Mouse (Mus musculus): Measurements from ENCODE around the gene Gucd1.
"Not testable (repeated sequence)": the region's sequence is repeated elsewhere in the genome, so short reads cannot be mapped to it uniquely, and the experiment has no call there.

Gucd1 gene

DNA sequence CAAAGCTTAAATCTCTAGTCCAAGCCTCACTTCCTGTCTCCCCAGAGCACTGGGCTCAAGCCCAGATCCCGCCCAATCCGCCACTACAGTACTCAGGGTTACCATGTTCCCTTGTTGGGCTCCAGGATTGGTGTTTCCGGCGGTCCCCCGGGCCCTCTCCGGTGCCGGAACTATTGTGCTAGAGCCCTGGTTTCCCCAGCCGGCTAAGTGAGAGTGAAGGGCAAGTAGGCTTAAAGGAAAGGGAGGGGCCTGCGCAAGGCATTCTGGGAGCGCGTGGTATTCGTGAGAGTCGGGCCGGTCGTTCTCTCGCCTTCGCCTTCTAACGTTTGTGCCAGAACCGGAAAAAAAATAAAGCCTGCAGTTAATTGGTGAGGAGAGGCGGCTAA, at the start of gene Gucd1:
Gucd1 (minus strand) TSS at position 215 of the 386 bp plus-strand sequence.
- peak; percentile 98 to 99 for DNase-seq (ENCODE audit: low spot score in 2 of 2)

- not testable (repeated sequence) for DNase-seq (ENCODE audit: low spot score in 2 of 2)
Measured at GRCm38 (mm10) chr10:75566765-75567164, 49.0 kb upstream of the Gucd1 start.

GRCm38 (mm10) chr10:75566321-75566720, 48.5 kb upstream of the Gucd1 start:
- DNase-seq (ENCODE audit: low spot score in 2 of 2): no peak

GRCm38 (mm10) chr10:75565906-75566305, 48.1 kb upstream of the Gucd1 start:
- DNase-seq (ENCODE audit: low spot score in 2 of 2): no peak

GRCm38 (mm10) chr10:75565436-75565835, 47.7 kb upstream of the Gucd1 start:
- peak; percentile 32 to 56 for DNase-seq (ENCODE audit: low spot score in 2 of 2)

- no peak for DNase-seq (ENCODE audit: low spot score in 2 of 2)
Measured at GRCm38 (mm10) chr10:75564687-75565265, 47.0 kb upstream of the Gucd1 start.

DNA sequence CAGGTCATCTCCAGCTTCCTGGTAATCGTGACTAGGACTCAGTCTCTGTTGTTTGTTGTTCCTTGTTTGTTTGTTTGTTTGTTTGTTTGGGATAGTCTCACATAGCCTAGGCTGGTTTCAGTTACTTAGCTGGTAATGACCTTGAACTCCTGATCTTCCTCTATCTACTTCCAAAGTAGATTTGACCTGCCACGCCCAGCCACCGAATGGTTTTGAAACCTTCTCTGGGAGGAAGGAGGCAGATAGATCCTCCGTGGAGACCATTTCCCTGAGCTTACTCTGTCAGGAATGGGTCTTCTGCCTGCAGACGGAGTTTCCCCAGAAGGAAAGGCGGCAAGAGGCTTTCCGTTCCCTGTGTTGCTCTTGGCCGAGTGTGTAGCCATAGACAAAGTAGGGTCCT, 44.8 kb upstream of the Gucd1 start:
- DNase-seq (ENCODE audit: low spot score in 2 of 2): no peak

DNA sequence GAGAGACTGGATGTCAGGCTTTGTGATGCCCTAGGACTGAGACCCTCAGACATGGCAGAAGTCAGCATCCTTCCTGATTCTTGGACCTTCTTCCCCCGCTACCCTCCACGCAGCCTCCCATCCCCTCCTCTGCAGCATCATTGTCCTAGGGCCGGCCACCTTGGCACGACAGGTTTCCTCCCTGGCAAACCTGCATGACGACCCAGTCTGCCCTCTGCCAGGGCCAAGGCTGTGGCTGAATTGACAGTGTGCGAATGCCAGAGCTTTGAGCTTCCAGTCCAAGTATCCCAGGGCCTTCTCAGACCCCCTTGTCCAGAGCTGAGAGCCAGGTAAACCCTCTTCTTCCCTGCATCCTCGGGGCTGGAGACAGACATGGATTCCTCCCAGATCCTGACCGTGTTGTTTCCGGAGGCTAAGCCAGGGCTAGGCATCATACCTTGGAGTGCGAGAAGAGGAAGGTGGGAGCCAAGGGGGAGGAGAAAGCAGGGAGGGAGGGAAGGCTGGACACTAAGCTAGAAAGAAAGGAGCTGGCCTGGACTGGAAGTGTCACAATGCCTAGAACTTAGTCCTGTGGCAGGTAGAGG, 43.4 kb upstream of the Gucd1 start, which contains the start of gene Ggt1:
Ggt1 (plus strand) TSS at position 534 of the 584 bp plus-strand sequence.
- DNase-seq (ENCODE audit: low spot score in 2 of 2): no peak

DNA sequence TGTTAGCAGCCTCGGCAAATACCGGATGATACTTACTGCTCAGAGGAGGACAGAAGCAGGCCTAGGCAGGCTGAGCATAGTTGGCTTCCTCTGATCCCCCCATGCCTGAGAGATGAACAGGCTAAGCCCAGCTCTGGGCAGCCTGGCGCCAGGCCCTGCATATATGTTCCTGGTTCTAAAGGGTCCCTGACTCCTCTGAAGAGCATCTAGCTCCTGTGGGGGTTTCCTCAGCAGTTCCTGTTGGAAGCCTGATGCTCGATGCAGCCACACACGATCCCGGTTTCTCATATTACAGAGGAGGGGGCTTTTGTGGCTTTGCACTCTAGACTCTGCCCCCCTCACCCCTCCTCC, 42.8 kb upstream of the Gucd1 start:
- no peak for DNase-seq (ENCODE audit: low spot score in 2 of 2)

- DNase-seq (ENCODE audit: low spot score in 2 of 2): no peak
Measured at GRCm38 (mm10) chr10:75559676-75560548, 42.1 kb upstream of the Gucd1 start, which contains the start of gene Lrrc75b. Gene Lrrc75b, minus strand, starts transcription at chr10:75560330.

- no peak for DNase-seq (ENCODE audit: low spot score in 2 of 2)
Measured at GRCm38 (mm10) chr10:75559041-75559675, 41.4 kb upstream of the Gucd1 start.

GRCm38 (mm10) chr10:75558515-75558914, 40.7 kb upstream of the Gucd1 start:
- no peak for DNase-seq (ENCODE audit: low spot score in 2 of 2)

DNA sequence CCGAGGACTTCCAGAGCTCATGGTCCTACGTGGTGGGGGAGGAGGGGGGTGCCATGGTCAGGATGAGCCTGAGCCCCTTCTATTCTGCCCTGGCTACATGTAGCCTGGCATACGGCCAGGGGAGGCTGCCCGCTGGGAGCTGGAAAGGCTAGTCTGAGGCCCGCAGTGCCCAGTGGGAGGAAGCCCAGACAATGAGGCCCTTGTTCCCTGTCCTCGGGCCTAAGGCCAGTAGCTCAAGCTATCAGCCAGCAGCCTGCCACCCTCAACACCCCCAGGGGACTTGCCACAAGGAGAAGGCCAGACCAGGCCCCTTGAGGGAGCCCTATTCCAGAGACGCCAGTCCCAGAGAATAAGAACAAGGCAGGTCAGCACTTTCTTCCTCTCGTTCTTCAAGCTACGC, 38.3 kb upstream of the Gucd1 start:
- peak in 1 of 2 experiments; percentile 11 for DNase-seq (ENCODE audit: low spot score in 2 of 2)

- no peak for DNase-seq (ENCODE audit: low spot score in 2 of 2)
Measured at GRCm38 (mm10) chr10:75555557-75555956, 37.8 kb upstream of the Gucd1 start.

GRCm38 (mm10) chr10:75554090-75554489, 36.3 kb upstream of the Gucd1 start:
- DNase-seq (ENCODE audit: low spot score in 2 of 2): no peak

DNA sequence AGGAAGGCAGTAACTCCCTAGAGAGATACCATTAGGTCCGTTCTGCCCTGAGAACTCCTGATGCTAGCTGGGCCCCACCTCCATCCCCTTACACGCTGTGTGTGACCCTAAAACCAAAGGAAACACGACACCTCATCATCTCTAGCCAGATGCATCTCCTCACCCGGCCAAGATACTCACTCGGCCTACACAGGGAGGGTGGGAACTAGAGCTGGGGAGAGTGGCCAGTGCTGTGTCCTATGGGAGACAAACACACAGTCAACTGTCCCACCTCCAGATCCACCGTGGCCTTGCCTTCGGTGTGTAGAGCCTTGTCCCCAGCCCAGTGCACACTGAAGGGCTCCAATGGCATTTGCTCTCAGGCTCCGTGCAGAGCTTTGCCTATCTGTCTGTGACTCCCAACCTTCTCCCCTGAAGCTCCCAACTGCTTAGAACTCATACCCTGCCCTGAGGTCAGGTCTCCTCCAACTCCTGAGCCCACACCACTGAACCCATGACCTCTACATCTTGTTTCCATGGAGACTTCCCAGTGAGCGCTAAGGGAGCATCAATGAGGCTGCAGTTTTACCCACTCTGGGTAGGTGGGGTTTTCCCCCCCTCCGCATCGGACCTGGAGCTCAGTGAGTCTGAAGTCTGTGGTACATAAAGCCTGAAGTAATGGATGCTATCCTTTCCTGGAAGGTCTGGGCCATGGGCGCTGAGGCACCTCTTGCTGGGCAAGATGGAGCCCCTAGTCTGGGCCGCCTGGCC, 35.1 kb upstream of the Gucd1 start:
- no peak for DNase-seq (ENCODE audit: low spot score in 2 of 2)

DNA sequence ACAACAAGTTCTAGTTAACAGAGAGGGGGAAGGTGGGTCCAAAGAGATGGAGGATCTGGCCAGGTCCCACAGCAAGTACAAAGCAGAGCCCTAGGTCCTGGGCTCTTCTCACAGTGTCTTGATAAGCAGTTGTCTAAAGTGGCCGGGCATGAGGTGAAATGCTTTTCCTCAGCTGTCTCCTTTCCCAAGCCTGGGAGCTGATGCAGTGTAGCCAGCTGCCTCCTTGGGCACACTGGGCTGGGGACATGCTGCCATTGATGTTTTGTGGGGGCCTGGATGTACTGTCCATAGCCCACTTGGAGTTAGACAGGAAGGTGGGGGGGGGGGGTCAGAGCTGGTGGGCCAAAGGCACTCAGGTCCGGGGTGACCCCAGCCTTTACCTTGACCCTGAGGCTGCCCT, 34.3 kb upstream of the Gucd1 start:
- no peak for DNase-seq (ENCODE audit: low spot score in 2 of 2)

GRCm38 (mm10) chr10:75551175-75551574, 33.4 kb upstream of the Gucd1 start:
- DNase-seq (ENCODE audit: low spot score in 2 of 2): peak in 1 of 2 experiments; percentile 11

- DNase-seq (ENCODE audit: low spot score in 2 of 2): no peak
Measured at GRCm38 (mm10) chr10:75549886-75550285, 32.1 kb upstream of the Gucd1 start.

GRCm38 (mm10) chr10:75548486-75548885, 30.7 kb upstream of the Gucd1 start:
- DNase-seq (ENCODE audit: low spot score in 2 of 2): no peak

DNA sequence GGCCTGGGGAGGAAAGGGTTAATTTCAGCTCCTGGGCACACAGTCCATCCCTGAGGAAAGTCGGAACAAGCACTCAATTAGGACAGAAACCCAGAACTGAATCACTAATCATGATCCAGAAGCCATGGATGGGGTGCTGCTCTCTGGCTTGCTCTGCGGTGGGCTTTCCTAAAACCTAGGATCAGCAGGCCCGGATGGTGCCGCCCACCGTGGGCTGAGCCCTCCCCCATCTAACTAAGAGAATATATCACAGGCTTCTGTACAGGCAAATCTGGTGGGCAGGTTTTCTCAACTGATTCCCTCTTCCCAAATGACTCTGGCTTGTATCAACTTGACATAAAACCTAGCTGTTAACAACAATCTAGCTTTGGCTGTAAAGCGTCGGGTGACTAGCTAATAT, 30.1 kb upstream of the Gucd1 start:
- no peak for DNase-seq (ENCODE audit: low spot score in 2 of 2)

DNA sequence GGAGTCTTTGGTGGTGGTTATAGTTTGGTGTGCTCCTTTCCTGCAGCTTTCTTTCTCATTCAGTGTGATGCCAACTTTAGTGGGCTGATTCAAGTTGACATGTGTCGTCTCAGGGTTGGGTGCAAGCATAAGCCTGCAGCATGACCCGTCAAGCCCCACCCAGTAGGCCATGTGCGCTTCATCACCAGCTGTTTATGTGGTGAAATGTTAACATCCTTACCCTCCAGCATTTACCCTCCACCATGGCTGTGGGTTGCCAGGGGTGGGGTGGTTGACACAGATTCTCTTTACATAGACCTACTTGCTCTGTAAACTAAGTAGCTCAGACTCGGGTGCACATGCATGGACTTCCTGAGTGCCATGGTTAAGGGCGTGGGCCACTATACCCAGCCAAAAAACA, 18.4 kb upstream of the Gucd1 start:
- peak in 1 of 2 experiments; percentile 22 for DNase-seq (ENCODE audit: low spot score in 2 of 2)

Data from spleen, postnatal 10 days (tissue).